Mouse (Mus musculus) hindbrain, embryonic 13.5 days (tissue): ENCODE measurements at regions not wholly inside any gene's neighbourhood (a gene's known extent, or its start where the extent isn't known, plus 50 kb on each side); places are given as distances from the start of the nearest gene placed in this dataset. TPM values are rescaled to one million over a fixed set of nuclear protein-coding genes. Genes with fewer than 3 reads are reported as not detected.

ENCODE experiments used
- microRNA-seq: library from miRNA; unstranded; fragments of <30 nt; microRNA quantifications from one replicate; pipeline ENCODE4, GENCODE M21; 2016

Small RNA genes lying in the stretch of these regions (microRNA-seq; reads per million reads assigned to microRNA genes)
- not detected for gene Gm27430
